Mouse (Mus musculus) megakaryocyte, embryonic 14.5 days (primary cell): ENCODE data around the gene Astn1.

Source experiments
- FLI1 ChIP-seq: IDR thresholded peaks from 2 replicates; pipeline ENCODE4 v1.6.1; 2012; ENCODE audit warnings: low read length, inconsistent platforms, mixed read lengths
- GATA1 ChIP-seq: IDR thresholded peaks from 3 replicates; pipeline ENCODE4 v1.6.1; 2012; ENCODE audit warnings: mixed read lengths, low read length, inconsistent platforms, borderline replicate concordance

DNA sequence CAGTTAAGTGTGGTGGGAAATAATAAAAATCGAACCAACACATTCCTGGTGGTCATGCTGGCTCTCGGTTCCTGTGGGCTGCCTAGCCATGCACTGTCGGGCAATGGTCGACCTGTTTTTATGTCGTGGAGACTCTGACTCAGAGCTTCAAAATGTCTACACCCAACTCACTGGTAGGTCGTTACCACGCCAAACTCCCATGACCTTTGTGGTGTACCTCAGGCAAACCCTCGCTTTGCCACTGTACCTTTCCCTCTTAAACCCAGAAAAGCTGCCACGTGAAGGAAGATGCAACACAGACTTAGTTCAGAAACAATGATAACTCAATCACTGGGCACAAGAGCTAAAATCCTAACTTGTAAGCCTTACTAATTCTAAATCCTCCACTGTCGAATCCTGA, 244.3 kb downstream of the Astn1 start:
- no peak for TF ChIP-seq GATA1
- no peak for TF ChIP-seq FLI1
